Mouse (Mus musculus) midbrain, embryonic 12.5 days (tissue): ENCODE results near the gene Olfr12. TPM values are rescaled to one million over a fixed set of nuclear protein-coding genes. Genes with fewer than 3 reads are reported as not detected.

Experiments used
- ATAC-seq: fragments of 200-750 bp; cut with Nextera tagmentation; 2 replicates; pipeline ENCODE4 v1.8.0; 2017; ENCODE audit warnings: low read depth, moderate TSS enrichment, moderate library complexity; ENCODE audit not compliant: low FRiP score
- H3K27ac ChIP-seq: fragments of 300-500 bp; sonication (generic); replicated peaks from 2 replicates; pipeline ENCODE4 v1.5.1; 2016; ENCODE audit warnings: mild to moderate bottlenecking
- H3K27me3 ChIP-seq: fragments of 300-500 bp; sonication (generic); 2 replicates; pipeline ENCODE4 v1.6.1; 2016; ENCODE audit warnings: mild to moderate bottlenecking
- H3K36me3 ChIP-seq: fragments of 300-500 bp; sonication (generic); 2 replicates; pipeline ENCODE4 v1.6.1; 2016
- H3K4me1 ChIP-seq: fragments of 300-500 bp; sonication (generic); 2 replicates; pipeline ENCODE4 v1.6.1; 2016
- H3K4me2 ChIP-seq: fragments of 300-500 bp; sonication (generic); replicated peaks from 2 replicates; pipeline ENCODE4 v1.6.1; 2016; ENCODE audit warnings: mild to moderate bottlenecking, moderate library complexity
- H3K4me3 ChIP-seq: fragments of 300-500 bp; sonication (generic); 2 replicates; pipeline ENCODE4 v1.5.1; 2016; ENCODE audit warnings: mild to moderate bottlenecking
- H3K9ac ChIP-seq: fragments of 300-500 bp; sonication (generic); replicated peaks from 2 replicates; pipeline ENCODE4 v1.6.1; 2016; ENCODE audit warnings: mild to moderate bottlenecking, moderate library complexity
- H3K9me3 ChIP-seq: fragments of 300-500 bp; sonication (generic); 2 replicates; pipeline ENCODE4 v1.6.1; 2016; ENCODE audit warnings: mild to moderate bottlenecking
- WGBS: fragments of 180-500 bp; shearing (Covaris S2); methylation state at CpG from one replicate; pipeline ENCODE4 v1.1.7; 2016; 5-methylcytosine and 5-hydroxymethylcytosine counted together
- polyA plus RNA-seq: library from polyadenylated mRNA; unstranded; fragments of >200 nt; fragmentation: Nextera tagmentation; extraction: Ambion mirVana; gene quantifications from 2 replicates; pipeline ENCODE4 v1.2.1, GENCODE M21; 2016

Gene Olfr12
- polyA plus RNA-seq, 1 experiment from 2014 or later: 0.10 TPM

DNA sequence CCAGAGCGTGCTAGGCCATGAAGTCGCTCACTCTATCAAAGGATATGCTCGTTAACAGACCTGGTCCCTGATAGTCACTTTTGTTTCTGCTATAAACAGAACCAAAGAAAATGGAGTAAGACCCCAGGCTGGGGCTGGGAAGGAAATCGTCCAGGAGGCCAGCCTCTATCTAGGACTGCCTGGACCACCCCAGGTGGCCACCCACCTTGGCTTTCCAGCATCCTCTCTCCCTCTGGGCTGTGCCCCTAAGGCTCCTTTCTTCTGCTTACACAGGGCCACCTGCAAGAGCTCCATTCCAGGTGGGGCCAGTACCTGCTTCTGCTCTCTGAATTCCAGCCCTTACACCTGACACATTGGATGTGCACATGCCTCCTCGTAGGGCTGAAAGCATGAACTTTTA, 14.6 kb downstream of the Olfr12 start:
- Histone ChIP-seq H3K4me3 (no peak overlapping the region), H3K36me3 (peaks cover 15% of the 10 kb centered on the region), H3K4me1 (peaks cover 6% of the 10 kb centered on the region; the same call in 1 of the 2 replicates), H3K27me3 (no peaks in the 10 kb centered on the region), H3K4me2 (no peak overlapping the region), H3K9ac (no peak overlapping the region), H3K9me3 (no peaks in the 10 kb centered on the region), H3K27ac (no peak overlapping the region)
- ATAC-seq: no peak
- WGBS: 85% methylated on average over 5 of the region's 5 CpGs

GRCm38 (mm10) chr1:92632948-92633347, 15.4 kb downstream of the Olfr12 start:
- H3K36me3 ChIP-seq: peaks cover 23% of the 10 kb centered on the region
- no peaks in the 10 kb centered on the region for H3K9me3 ChIP-seq
- WGBS: 67% methylated on average over 6 of the region's 6 CpGs
- peaks cover 6% of the 10 kb centered on the region; the same call in 1 of the 2 replicates for H3K4me1 ChIP-seq
- H3K4me2 ChIP-seq: no peak overlapping the region
- H3K27ac ChIP-seq: no peak overlapping the region
- H3K27me3 ChIP-seq: no peaks in the 10 kb centered on the region
- ATAC-seq: no peak
- H3K4me3 ChIP-seq: no peak overlapping the region
- H3K9ac ChIP-seq: no peak overlapping the region

- no peak overlapping the region for H3K4me2 ChIP-seq
- WGBS: 93% methylated on average over 8 of the region's 8 CpGs
- H3K4me3 ChIP-seq: no peak overlapping the region
- H3K9me3 ChIP-seq: no peaks in the 10 kb centered on the region
- H3K9ac ChIP-seq: no peak overlapping the region
- H3K4me1 ChIP-seq: peaks cover 6% of the 10 kb centered on the region; the same call in 1 of the 2 replicates
- no peak for ATAC-seq
- peaks cover 30% of the 10 kb centered on the region for H3K36me3 ChIP-seq
- no peaks in the 10 kb centered on the region for H3K27me3 ChIP-seq
- no peak overlapping the region for H3K27ac ChIP-seq
Observed at GRCm38 (mm10) chr1:92633726-92634125, 16.1 kb downstream of the Olfr12 start.

DNA sequence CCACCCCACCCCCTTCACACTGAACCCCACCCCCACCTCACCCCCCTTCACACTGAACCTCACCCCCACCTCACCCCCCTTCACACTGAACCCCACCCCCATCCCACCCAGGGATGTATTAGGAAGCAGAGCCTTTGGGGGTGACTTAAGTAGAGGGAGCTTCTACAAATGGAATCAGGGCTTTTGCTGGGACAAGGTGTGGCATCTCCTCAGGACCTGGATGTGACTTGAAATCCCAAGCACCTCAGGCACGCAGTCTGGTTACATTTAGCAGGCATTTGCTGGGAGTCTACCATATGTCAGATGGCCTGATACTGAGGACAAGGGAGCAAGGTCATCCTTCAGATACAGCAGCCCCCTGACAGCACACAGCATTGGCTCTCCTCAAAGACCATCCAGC, 17.0 kb downstream of the Olfr12 start:
- peak overlapping the region; percentile 52; the same call in 1 of the 2 replicates for H3K27ac ChIP-seq

DNA sequence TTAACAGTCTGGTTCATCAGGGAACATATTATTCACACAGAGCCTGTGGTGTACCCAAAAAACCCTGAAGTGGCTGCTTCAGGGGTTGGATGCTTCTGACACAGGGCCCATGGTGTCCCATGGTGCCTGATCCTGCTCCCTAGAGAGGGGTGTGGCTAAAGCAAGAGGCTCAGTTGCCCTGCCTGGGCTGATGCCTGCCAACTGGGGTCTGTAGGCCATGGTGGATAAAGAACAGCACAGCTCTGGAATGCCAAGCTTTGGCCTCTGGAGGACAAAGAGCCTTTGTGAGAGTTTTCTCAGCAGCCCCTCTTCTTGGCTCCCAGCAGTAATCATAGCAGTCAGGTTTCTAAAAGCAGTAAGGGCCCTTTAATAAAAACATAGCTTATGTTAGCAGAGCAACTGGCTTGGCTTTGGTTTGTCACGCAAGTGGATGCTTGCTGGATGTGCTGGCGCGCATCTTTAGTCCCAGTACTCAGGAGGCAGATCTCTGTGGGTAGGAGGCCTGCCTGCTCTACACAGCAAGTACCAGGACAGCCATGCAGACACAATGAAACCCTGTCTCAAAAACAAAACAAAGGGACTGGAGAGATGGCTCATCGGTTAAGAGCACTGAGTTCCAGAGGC, 17.5 kb downstream of the Olfr12 start:
- H3K4me3 ChIP-seq: no peak overlapping the region
- 74% methylated on average over 4 of the region's 4 CpGs for WGBS
- peaks cover 9% of the 10 kb centered on the region for H3K4me1 ChIP-seq
- H3K9me3 ChIP-seq: no peaks in the 10 kb centered on the region
- no peak overlapping the region for H3K9ac ChIP-seq
- peaks cover 38% of the 10 kb centered on the region for H3K36me3 ChIP-seq
- peak overlapping the region; percentile 52 for H3K27ac ChIP-seq
- H3K4me2 ChIP-seq: no peak overlapping the region
- no peaks in the 10 kb centered on the region for H3K27me3 ChIP-seq
- ATAC-seq: peak; percentile 54; the same call in 1 of the 2 replicates

More for the DNA sequence above, 17.0 kb downstream of the Olfr12 start:
- H3K36me3 ChIP-seq: peaks cover 38% of the 10 kb centered on the region
- H3K4me1 ChIP-seq: peaks cover 6% of the 10 kb centered on the region; the same call in 1 of the 2 replicates
- no peak overlapping the region for H3K4me2 ChIP-seq
- 82% methylated on average over 1 of the region's 1 CpGs for WGBS
- no peaks in the 10 kb centered on the region for H3K27me3 ChIP-seq
- no peak overlapping the region for H3K9ac ChIP-seq
- no peak for ATAC-seq
- no peak overlapping the region for H3K4me3 ChIP-seq
- no peaks in the 10 kb centered on the region for H3K9me3 ChIP-seq

GRCm38 (mm10) chr1:92636015-92636414, 18.4 kb downstream of the Olfr12 start:
- WGBS: 84% methylated on average over 8 of the region's 8 CpGs
- H3K9ac ChIP-seq: no peak overlapping the region
- H3K4me1 ChIP-seq: peaks cover 18% of the 10 kb centered on the region
- no peaks in the 10 kb centered on the region for H3K9me3 ChIP-seq
- H3K27me3 ChIP-seq: no peaks in the 10 kb centered on the region
- H3K27ac ChIP-seq: no peak overlapping the region; the same call in 1 of the 2 replicates
- no peak overlapping the region for H3K4me2 ChIP-seq
- peaks cover 38% of the 10 kb centered on the region for H3K36me3 ChIP-seq
- no peak for ATAC-seq
- no peak overlapping the region for H3K4me3 ChIP-seq

GRCm38 (mm10) chr1:92636676-92637075, 19.1 kb downstream of the Olfr12 start:
- Histone ChIP-seq H3K27ac (no peak overlapping the region), H3K9ac (no peak overlapping the region), H3K9me3 (no peaks in the 10 kb centered on the region), H3K4me2 (no peak overlapping the region), H3K4me3 (no peak overlapping the region), H3K36me3 (peaks cover 38% of the 10 kb centered on the region), H3K4me1 (peaks cover 21% of the 10 kb centered on the region), H3K27me3 (no peaks in the 10 kb centered on the region)
- 92% methylated on average over 11 of the region's 11 CpGs for WGBS
- ATAC-seq: no peak

DNA sequence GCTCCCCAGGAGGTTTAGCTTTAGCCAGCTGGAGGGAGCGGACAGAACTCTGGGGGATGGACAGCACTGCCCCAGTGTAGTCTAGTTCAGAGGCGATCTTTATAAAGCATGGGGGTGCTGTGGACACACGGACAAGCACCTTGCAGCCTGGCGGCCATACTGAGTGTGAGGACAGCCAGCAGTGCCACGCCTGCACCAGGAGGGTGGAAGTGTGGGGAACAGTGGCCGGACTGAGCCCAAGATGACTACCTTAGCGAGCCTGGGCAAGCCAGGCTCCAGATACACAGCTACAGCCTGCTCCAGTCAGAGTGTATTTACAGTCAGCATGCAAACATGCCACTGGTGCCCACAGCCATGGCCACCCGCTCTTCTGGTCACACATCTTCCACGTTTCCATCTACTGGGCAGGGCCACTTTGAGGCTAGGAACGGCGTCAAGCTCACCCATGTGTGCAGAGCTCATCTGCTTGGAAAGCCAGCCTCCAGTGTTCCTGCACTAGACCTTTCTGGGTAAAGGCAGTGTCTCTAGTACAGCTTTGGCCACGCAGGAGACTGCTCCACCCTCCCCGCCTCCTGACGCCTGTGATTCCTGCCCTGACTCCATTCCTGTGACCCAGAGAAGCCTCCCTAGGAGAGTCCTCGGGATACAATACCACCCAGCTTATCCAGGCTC, 20.0 kb downstream of the Olfr12 start:
- peaks cover 38% of the 10 kb centered on the region for H3K36me3 ChIP-seq
- no peaks in the 10 kb centered on the region for H3K9me3 ChIP-seq
- no peak for ATAC-seq
- H3K27ac ChIP-seq: no peak overlapping the region
- 0 out of 2 replicates have a peak overlapping the region, but pooled peaks have one; percentile 5 for H3K9ac ChIP-seq
- H3K4me2 ChIP-seq: no peak overlapping the region
- 89% methylated on average over 15 of the region's 15 CpGs for WGBS
- H3K4me1 ChIP-seq: peaks cover 27% of the 10 kb centered on the region
- H3K27me3 ChIP-seq: no peaks in the 10 kb centered on the region
- no peak overlapping the region for H3K4me3 ChIP-seq

DNA sequence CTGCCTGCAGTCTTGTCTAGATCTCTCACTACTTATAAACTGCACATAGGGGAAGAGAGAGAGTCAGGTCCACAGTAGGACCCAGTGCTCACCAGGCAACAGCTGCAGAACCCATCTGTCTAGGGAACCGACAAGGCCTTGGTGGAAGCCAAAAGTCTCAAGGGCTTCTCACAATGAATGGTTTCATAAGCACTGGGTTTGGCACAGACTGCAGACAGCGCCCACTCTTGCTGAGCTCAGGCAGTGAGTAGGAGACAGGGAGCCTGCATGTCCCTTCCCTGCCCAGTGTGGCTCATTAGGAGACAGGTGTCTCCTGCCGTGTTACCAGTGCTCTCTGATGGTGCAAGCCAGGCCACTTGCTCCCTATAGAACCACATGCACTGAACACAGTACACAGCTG, 20.6 kb downstream of the Olfr12 start:
- no peak overlapping the region for H3K4me2 ChIP-seq
- peaks cover 27% of the 10 kb centered on the region for H3K4me1 ChIP-seq
- no peak overlapping the region for H3K9ac ChIP-seq
- H3K9me3 ChIP-seq: no peaks in the 10 kb centered on the region
- H3K36me3 ChIP-seq: peaks cover 38% of the 10 kb centered on the region
- no peaks in the 10 kb centered on the region for H3K27me3 ChIP-seq
- no peak overlapping the region for H3K27ac ChIP-seq
- 95% methylated on average over 3 of the region's 3 CpGs for WGBS
- H3K4me3 ChIP-seq: no peak overlapping the region
- no peak for ATAC-seq

GRCm38 (mm10) chr1:92638736-92639135, 21.1 kb downstream of the Olfr12 start:
- no peak overlapping the region for H3K27ac ChIP-seq
- peaks cover 27% of the 10 kb centered on the region for H3K4me1 ChIP-seq
- H3K9me3 ChIP-seq: no peaks in the 10 kb centered on the region
- no peak overlapping the region for H3K4me2 ChIP-seq
- peaks cover 38% of the 10 kb centered on the region for H3K36me3 ChIP-seq
- 96% methylated on average over 4 of the region's 4 CpGs for WGBS
- no peak overlapping the region for H3K4me3 ChIP-seq
- H3K27me3 ChIP-seq: no peaks in the 10 kb centered on the region
- H3K9ac ChIP-seq: no peak overlapping the region
- no peak for ATAC-seq

GRCm38 (mm10) chr1:92640393-92640792, 22.8 kb downstream of the Olfr12 start:
- peak overlapping the region; percentile 99 for H3K4me2 ChIP-seq
- WGBS: 90% methylated on average over 6 of the region's 6 CpGs
- 0 out of 2 replicates have a peak, but pooled peaks cover 1% of the 10 kb centered on the region for H3K27me3 ChIP-seq
- peak overlapping the region; percentile 91; the same call in 1 of the 2 replicates for H3K4me3 ChIP-seq
- H3K27ac ChIP-seq: no peak overlapping the region
- ATAC-seq: no peak
- H3K9me3 ChIP-seq: no peaks in the 10 kb centered on the region
- H3K9ac ChIP-seq: peak overlapping the region; percentile 89; the same call in 1 of the 2 replicates
- peaks cover 21% of the 10 kb centered on the region for H3K4me1 ChIP-seq
- H3K36me3 ChIP-seq: peaks cover 38% of the 10 kb centered on the region

DNA sequence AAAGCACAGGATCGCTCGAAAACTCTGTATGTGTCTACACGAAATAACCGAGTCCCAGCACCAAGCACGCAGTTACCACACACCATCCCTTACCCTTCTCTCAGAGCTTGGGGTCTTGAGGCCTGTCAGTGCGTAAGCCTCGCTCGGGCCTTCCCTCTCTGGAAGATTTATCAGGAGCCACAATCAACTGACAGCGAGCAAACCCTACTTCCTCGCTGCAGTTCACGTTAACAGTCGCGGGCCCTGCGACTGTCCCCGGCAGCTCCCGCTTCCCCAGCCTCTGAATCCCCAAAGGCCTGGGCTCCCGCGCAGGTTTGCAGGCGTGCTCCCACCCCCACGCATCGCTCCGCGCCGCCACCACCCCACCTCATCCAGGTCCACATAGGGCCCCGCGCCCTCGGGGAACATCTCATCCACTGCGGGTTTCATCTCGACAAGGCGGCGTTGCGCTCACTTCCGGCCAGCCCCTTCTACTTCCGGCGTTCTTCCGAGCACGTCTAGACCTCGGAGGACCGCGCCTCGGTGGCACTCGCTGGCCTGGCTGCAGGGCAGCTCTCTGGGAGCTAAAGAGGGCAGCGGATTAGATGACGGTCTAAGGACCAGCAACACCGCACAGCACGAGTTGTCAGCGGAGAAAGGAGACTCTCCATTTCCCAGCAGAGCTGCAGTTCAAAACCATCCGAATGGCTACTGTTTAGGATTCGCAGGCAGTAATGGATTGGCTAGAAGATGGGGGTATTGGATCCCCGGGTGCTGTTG, 24.1 kb downstream of the Olfr12 start, which contains the start of gene Cops9:
Gene Cops9 (minus strand): TSS at position 472 of the 759 bp plus-strand sequence.
- H3K36me3 ChIP-seq: peaks cover 28% of the 10 kb centered on the region
- H3K27me3 ChIP-seq: peaks cover 14% of the 10 kb centered on the region; the same call in 1 of the 2 replicates
- no peaks in the 10 kb centered on the region for H3K9me3 ChIP-seq
- H3K4me1 ChIP-seq: peaks cover 21% of the 10 kb centered on the region
- H3K4me3 ChIP-seq: peak within 1 kb of the TSS; percentile 91
- peak within 1 kb of the TSS; percentile 64 for H3K27ac ChIP-seq
- peak within 1 kb of the TSS; percentile 99 for H3K4me2 ChIP-seq
- peak; percentile 94 for ATAC-seq
- peak within 1 kb of the TSS; percentile 89 for H3K9ac ChIP-seq
- 2% methylated on average over 50 of the region's 50 CpGs for WGBS
